Mouse (Mus musculus) embryonic facial prominence, embryonic 12.5 days (tissue): Measurements from ENCODE around the gene Zfp445. TPM values are rescaled to one million over a fixed set of nuclear protein-coding genes. Genes with fewer than 3 reads are reported as not detected.

ENCODE experiments used
- ATAC-seq: fragments of 200-750 bp; cut with Nextera tagmentation; 2 replicates; pipeline ENCODE4 v1.8.0; 2017; ENCODE audit not compliant: insufficient number of reproducible peaks, insufficient read depth, low FRiP score, low TSS enrichment
- H3K27ac ChIP-seq: fragments of 300-500 bp; sonication (generic); 2 replicates; pipeline ENCODE4 v1.5.1; 2016; ENCODE audit warnings: mild to moderate bottlenecking
- H3K27me3 ChIP-seq: fragments of 300-500 bp; sonication (generic); 2 replicates; pipeline ENCODE4 v1.6.1; 2016; ENCODE audit warnings: mild to moderate bottlenecking, moderate library complexity
- H3K36me3 ChIP-seq: fragments of 300-500 bp; sonication (generic); 2 replicates; pipeline ENCODE4 v1.6.1; 2016; ENCODE audit warnings: mild to moderate bottlenecking
- H3K4me1 ChIP-seq: fragments of 300-500 bp; sonication (generic); 2 replicates; pipeline ENCODE4 v1.6.1; 2016
- H3K4me2 ChIP-seq: fragments of 300-500 bp; sonication (generic); replicated peaks from 2 replicates; pipeline ENCODE4 v1.6.1; 2016; ENCODE audit warnings: mild to moderate bottlenecking, moderate library complexity
- H3K4me3 ChIP-seq: fragments of 300-500 bp; sonication (generic); 2 replicates; pipeline ENCODE4 v1.5.1; 2016; ENCODE audit warnings: mild to moderate bottlenecking
- H3K9ac ChIP-seq: fragments of 300-500 bp; sonication (generic); 2 replicates; pipeline ENCODE4 v1.6.1; 2016; ENCODE audit warnings: mild to moderate bottlenecking, moderate library complexity
- H3K9me3 ChIP-seq: fragments of 300-500 bp; sonication (generic); 2 replicates; pipeline ENCODE4 v1.6.1; 2016; ENCODE audit warnings: mild to moderate bottlenecking, moderate library complexity
- WGBS: fragments of 180-500 bp; shearing (Covaris S2); methylation state at CpG from one replicate; pipeline ENCODE4 v1.1.7; 2016; 5-methylcytosine and 5-hydroxymethylcytosine counted together
- polyA plus RNA-seq: library from polyadenylated mRNA; unstranded; fragments of >200 nt; fragmentation: Nextera tagmentation; extraction: Ambion mirVana; gene quantifications from 2 replicates; pipeline ENCODE4 v1.2.1, GENCODE M21; 2016

Zfp445 gene
- 100 and 109 TPM in 2 replicates for polyA plus RNA-seq

GRCm38 (mm10) chr9:122865697-122866166 lies at the start of gene Zfp445:
Gene Zfp445 (minus strand): TSS chr9:122866006.
- Histone ChIP-seq H3K27me3 (no peaks in the 10 kb centered on the region), H3K9ac (peak within 1 kb of the TSS; percentile 89), H3K4me1 (peaks cover 15% of the 10 kb centered on the region), H3K36me3 (peaks cover 18% of the 10 kb centered on the region), H3K9me3 (no peaks in the 10 kb centered on the region), H3K4me3 (peak within 1 kb of the TSS; percentile 86), H3K27ac (peak within 1 kb of the TSS; percentile 77; the same call in 1 of the 2 replicates), H3K4me2 (peak within 1 kb of the TSS; percentile 65)
- WGBS = 1% methylated on average over 34 of the region's 34 CpGs
- peak; percentile 88 for ATAC-seq

- Histone ChIP-seq H3K27me3 (no peaks in the 10 kb centered on the region), H3K36me3 (peaks cover 5% of the 10 kb centered on the region; the same call in 1 of the 2 replicates), H3K9me3 (no peaks in the 10 kb centered on the region), H3K27ac (no peak overlapping the region), H3K4me2 (peak overlapping the region; percentile 55), H3K4me1 (no peaks in the 10 kb centered on the region), H3K9ac (peak overlapping the region; percentile 37), H3K4me3 (peak overlapping the region; percentile 45)
- WGBS = 13% methylated on average over 32 of the region's 32 CpGs
- ATAC-seq = peak; percentile 95
Measured at GRCm38 (mm10) chr9:122902717-122903535, 37.1 kb upstream of the Zfp445 start.

- no peak for ATAC-seq
- Histone ChIP-seq H3K27me3 (no peaks in the 10 kb centered on the region), H3K4me3 (no peak overlapping the region), H3K9me3 (0 out of 2 replicates have a peak, but pooled peaks cover under 1% of the 10 kb centered on the region), H3K4me2 (no peak overlapping the region), H3K27ac (no peak overlapping the region), H3K36me3 (peaks cover under 1% of the 10 kb centered on the region), H3K9ac (no peak overlapping the region), H3K4me1 (no peaks in the 10 kb centered on the region)
- WGBS = 92% methylated on average over 2 of the region's 2 CpGs
Measured at GRCm38 (mm10) chr9:122901047-122901446, 35.2 kb upstream of the Zfp445 start.

- Histone ChIP-seq H3K9me3 (no peaks in the 10 kb centered on the region), H3K4me2 (peak overlapping the region; percentile 77), H3K36me3 (peaks cover 12% of the 10 kb centered on the region; the same call in 1 of the 2 replicates), H3K9ac (peak overlapping the region; percentile 77), H3K4me1 (peaks cover 4% of the 10 kb centered on the region; the same call in 1 of the 2 replicates), H3K4me3 (peak overlapping the region; percentile 76), H3K27me3 (no peaks in the 10 kb centered on the region), H3K27ac (no peak overlapping the region)
- ATAC-seq = peak; percentile 72
- WGBS = 6% methylated on average over 54 of the region's 54 CpGs
Measured at GRCm38 (mm10) chr9:122886372-122887179, 20.8 kb upstream of the Zfp445 start.

GRCm38 (mm10) chr9:122885385-122885784 lies 19.6 kb upstream of the Zfp445 start, which contains the start of gene Zkscan7:
Gene Zkscan7 (plus strand): TSS chr9:122885685.
- peaks cover 5% of the 10 kb centered on the region; the same call in 1 of the 2 replicates for H3K36me3 ChIP-seq
- no peak within 1 kb of the TSS for H3K9ac ChIP-seq
- WGBS = 87% methylated on average over 3 of the region's 3 CpGs
- peaks cover 4% of the 10 kb centered on the region; the same call in 1 of the 2 replicates for H3K4me1 ChIP-seq
- no peak within 1 kb of the TSS for H3K27ac ChIP-seq
- ATAC-seq = no peak
- no peaks in the 10 kb centered on the region for H3K27me3 ChIP-seq
- no peaks in the 10 kb centered on the region for H3K9me3 ChIP-seq
- H3K4me2 ChIP-seq = peak within 1 kb of the TSS; percentile 77
- H3K4me3 ChIP-seq = peak within 1 kb of the TSS; percentile 76

- 92% methylated on average over 2 of the region's 2 CpGs for WGBS
- Histone ChIP-seq H3K27me3 (no peaks in the 10 kb centered on the region), H3K4me1 (no peaks in the 10 kb centered on the region), H3K9ac (no peak overlapping the region), H3K9me3 (no peaks in the 10 kb centered on the region), H3K36me3 (no peaks in the 10 kb centered on the region), H3K4me3 (no peak overlapping the region), H3K27ac (no peak overlapping the region), H3K4me2 (no peak overlapping the region)
- no peak for ATAC-seq
Measured at GRCm38 (mm10) chr9:122875145-122875544, 9.3 kb upstream of the Zfp445 start.

- Histone ChIP-seq H3K9me3 (no peaks in the 10 kb centered on the region), H3K4me3 (no peak overlapping the region), H3K4me1 (no peaks in the 10 kb centered on the region), H3K36me3 (no peaks in the 10 kb centered on the region), H3K4me2 (no peak overlapping the region), H3K27ac (no peak overlapping the region), H3K27me3 (no peaks in the 10 kb centered on the region), H3K9ac (no peak overlapping the region)
- no peak for ATAC-seq
- WGBS = 77% methylated on average over 1 of the region's 1 CpGs
Measured at GRCm38 (mm10) chr9:122874653-122875052, 8.8 kb upstream of the Zfp445 start.

GRCm38 (mm10) chr9:122872595-122872994 lies 6.8 kb upstream of the Zfp445 start:
- no peak for ATAC-seq
- H3K4me1 ChIP-seq = no peaks in the 10 kb centered on the region
- H3K9me3 ChIP-seq = no peaks in the 10 kb centered on the region
- 86% methylated on average over 4 of the region's 4 CpGs for WGBS
- no peaks in the 10 kb centered on the region for H3K27me3 ChIP-seq
- H3K9ac ChIP-seq = no peak overlapping the region
- no peaks in the 10 kb centered on the region for H3K36me3 ChIP-seq
- no peak overlapping the region for H3K4me3 ChIP-seq
- H3K27ac ChIP-seq = no peak overlapping the region
- H3K4me2 ChIP-seq = no peak overlapping the region

- H3K4me1 ChIP-seq = peaks cover 15% of the 10 kb centered on the region
- H3K9ac ChIP-seq = no peak overlapping the region
- H3K9me3 ChIP-seq = no peaks in the 10 kb centered on the region
- ATAC-seq = no peak
- 83% methylated on average over 4 of the region's 4 CpGs for WGBS
- no peaks in the 10 kb centered on the region for H3K27me3 ChIP-seq
- peak overlapping the region; percentile 65 for H3K4me2 ChIP-seq
- peak overlapping the region; percentile 86 for H3K4me3 ChIP-seq
- H3K27ac ChIP-seq = no peak overlapping the region
- peaks cover 13% of the 10 kb centered on the region for H3K36me3 ChIP-seq
Measured at GRCm38 (mm10) chr9:122866192-122866591, 386 bp upstream of the Zfp445 start.

GRCm38 (mm10) chr9:122864848-122865247 lies 958 bp downstream of the Zfp445 start:
- H3K4me3 ChIP-seq = peak overlapping the region; percentile 86
- no peak for ATAC-seq
- H3K9me3 ChIP-seq = no peaks in the 10 kb centered on the region; the same call in 1 of the 2 replicates
- H3K4me2 ChIP-seq = peak overlapping the region; percentile 65
- H3K9ac ChIP-seq = peak overlapping the region; percentile 89
- H3K27ac ChIP-seq = no peak overlapping the region
- H3K27me3 ChIP-seq = no peaks in the 10 kb centered on the region
- 64% methylated on average over 3 of the region's 3 CpGs for WGBS
- peaks cover 27% of the 10 kb centered on the region for H3K36me3 ChIP-seq
- peaks cover 15% of the 10 kb centered on the region for H3K4me1 ChIP-seq

GRCm38 (mm10) chr9:122863731-122864130 lies 2.1 kb downstream of the Zfp445 start:
- WGBS = 91% methylated on average over 2 of the region's 2 CpGs
- ATAC-seq = no peak
- Histone ChIP-seq H3K4me2 (no peak overlapping the region), H3K36me3 (peaks cover 37% of the 10 kb centered on the region), H3K27me3 (no peaks in the 10 kb centered on the region), H3K4me3 (no peak overlapping the region), H3K4me1 (peaks cover 15% of the 10 kb centered on the region), H3K9me3 (no peaks in the 10 kb centered on the region; the same call in 1 of the 2 replicates), H3K27ac (no peak overlapping the region), H3K9ac (no peak overlapping the region)
